Mouse (Mus musculus) megakaryocyte progenitor cell, adult 5-6 weeks (primary cell): ENCODE measurements around the gene N4bp2l2. TPM values are rescaled to one million over a fixed set of nuclear protein-coding genes. Genes with fewer than 3 reads are reported as not detected.

Experiments
- ATAC-seq: replicated peaks from 2 replicates; pipeline ENCODE4 v1.8.0; 2016; ENCODE audit warnings: mild to moderate bottlenecking, moderate TSS enrichment, inconsistent platforms; ENCODE audit not compliant: poor library complexity
- total RNA-seq, 2 experiments: library from RNA; stranded (forward) in 1 of 2; stranded (reverse) in 1 of 2; fragments of 157-497, 149-512 nt in 1 of 2; fragments of 200-1000 nt in 1 of 2; gene quantifications; 2 replicates each; pipeline versions ENCODE4 v1.2.3 to v1.2.4; 2015 to 2017

Gene N4bp2l2
- total RNA-seq, 2 experiments from 2014 or later, result 78.3 to 89.9 TPM

DNA sequence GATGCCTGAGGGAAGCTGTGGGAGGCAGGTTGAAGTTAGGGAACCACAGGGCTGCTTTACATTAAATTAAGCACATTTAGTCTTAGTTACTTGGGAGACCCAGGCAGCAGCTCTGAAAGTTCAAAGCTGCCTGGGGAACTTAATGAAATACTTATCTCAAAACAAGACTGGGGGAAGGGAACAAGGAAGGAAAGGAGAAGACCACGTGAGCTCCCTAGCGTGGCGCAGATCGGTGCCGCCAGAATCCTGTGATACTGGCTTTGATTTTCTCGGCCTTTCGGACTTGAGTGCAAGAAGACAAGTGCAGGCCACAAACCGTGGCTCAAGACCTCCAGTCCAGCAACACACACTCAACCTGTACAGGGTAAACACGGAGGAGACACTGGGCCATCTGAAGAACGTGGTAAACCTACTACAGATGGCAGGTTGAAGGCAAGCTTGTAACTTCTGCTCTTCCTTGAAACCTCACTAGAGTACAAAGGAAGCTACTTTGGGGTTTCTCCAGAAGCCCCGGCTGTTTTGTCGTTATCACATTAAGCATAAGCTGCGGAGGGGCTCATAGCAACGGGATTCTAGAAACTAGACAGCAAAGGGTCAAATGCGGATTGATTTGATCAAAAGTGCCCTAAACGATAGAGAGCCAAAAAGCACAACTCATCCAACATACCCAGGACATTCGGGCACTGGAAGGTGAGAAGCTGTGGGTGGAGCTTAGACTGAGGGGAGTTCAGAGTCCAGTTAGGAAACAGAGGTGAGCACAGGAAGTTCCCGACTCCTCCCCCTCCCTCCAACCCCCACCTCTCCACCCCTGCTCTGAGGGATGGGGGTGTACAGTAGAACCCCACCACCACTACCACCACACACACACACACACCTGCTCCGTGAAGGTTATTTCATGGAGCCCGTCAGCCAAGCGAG is 67.5 kb downstream of the N4bp2l2 start:
- ATAC-seq, result 0 out of 2 replicates have a peak, but pooled peaks have one; percentile 3

DNA sequence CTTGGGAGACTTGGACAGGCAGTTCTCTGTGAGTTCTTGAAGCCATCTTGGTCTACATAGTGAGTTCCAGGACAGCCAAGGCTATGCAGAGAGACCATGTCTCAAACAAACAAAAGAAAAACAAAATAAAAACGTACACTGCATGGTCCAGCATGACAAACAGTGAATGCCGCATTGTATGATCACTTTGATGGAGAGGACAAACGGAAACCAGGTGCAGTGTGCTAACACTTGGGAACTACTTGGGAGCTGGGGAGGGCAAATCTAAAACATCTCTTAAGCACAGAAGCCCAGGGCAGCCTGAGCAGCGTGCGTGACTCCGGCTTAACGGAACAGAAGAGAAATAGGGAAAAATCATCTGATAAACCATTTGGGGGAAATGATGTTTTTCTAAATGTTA is 68.9 kb downstream of the N4bp2l2 start, which contains the start of gene N4bp2l1:
Gene N4bp2l1 (minus strand): TSS at position 101 of the 400 bp plus-strand sequence.
- ATAC-seq, result no peak

DNA sequence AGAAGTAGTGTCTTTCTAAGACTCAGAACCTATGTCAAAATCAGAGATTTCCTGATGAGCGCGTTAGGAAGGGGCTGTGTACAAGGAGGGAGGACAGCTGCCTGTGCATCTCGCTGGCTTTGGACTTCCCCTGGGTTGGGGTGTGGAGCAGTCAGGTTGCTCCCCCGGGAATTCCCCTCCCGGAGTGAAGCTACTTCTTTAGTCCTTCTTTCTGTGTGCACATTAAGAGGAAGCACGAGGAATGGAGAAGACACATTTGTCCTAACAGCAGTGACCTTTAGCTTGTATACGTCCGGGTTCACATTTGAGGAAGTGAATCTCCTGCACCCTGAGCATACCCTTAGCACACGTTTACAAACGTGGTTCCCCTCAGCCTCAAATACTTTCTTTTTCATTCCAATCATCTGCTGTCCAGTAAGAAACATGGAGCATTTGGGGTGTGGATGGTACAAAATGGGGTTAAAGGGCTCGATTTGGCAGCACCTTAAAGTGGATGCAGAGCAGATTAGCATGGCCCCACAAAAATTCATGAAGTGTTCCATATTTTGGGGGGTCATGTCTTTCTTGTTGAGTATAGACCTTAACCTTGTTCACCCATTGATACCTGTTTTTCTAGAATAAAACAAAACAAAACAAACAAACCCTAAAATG is 70.5 kb downstream of the N4bp2l2 start:
- ATAC-seq, result peak; percentile 33

DNA sequence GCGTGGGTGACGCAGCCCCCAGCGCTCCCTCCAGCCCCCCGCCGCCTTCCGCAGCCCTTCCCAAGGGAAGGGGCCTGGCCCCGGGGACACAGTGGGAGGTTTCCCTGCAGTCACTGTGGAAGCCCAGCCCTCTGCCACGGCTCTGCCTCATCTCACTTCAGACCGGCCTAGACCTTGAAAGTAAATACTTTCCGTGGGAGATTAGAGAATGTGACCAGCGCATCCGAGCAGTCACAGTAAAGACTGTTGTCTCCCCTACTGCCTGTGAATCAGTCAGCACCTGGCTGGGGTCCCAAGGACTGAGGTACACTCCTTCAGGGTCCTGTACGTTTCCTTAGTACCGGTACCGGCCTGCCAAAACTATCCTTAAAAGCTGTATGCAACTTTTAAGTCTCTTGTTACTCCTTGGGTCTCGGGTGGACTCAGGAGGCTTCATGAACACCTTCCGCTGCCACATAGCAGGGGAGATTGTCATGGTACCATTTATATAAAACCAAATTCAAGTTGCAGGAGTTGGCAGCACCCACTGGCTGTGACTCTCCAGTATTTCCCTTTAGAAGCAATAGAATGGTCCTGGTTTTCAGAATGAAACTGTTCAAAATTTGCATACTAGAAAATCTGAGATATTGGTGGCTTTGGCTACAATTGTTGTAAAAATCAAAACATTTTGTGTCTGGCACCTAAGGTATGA is 71.2 kb downstream of the N4bp2l2 start:
- ATAC-seq, result no peak

DNA sequence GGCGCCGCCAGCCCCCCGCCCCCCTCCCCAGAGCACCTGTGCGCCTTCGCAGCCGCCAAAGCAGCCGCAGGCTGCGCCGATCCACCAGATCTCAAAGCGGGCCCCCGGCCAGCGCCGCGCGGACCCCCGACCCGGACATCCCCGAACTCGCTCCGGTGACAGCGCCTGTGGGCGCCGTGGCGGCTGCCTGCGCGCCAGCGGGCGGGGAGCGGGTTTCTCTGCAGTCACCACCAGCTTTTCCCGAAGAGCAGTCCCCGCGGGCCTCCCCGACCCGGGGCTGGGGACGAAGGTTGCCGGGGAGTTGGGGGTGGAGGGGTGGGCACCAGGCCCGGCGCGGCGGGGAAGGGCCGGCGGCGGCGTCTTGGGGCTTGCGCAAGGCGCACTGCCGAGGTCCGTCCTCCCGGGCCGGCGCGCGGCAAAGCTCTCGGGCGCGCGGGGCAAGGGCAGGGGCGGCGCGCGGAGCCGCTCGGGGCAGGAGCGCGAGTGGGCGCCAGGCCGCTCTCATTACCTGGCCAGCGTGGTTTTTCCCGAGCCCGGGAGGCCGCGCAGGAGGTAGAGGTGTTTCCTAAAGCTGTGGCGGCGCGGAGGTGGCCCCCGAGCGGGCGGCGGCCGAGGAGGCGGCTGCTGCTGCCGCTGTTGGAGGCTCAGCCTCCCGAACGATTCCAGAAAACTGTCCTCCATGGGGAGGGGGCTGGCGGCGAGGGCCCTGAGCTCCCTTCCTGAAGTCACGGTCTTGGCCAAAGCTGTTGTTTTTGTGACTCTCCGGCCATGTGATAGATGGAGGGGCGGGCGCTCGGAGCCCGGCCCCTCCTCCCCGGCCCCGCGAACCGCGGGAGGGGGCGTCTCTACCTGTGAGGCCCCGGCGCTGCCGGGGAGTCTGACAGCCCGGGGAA is 72.0 kb downstream of the N4bp2l2 start:
- 0 out of 2 replicates have a peak, but pooled peaks have one; percentile 7 for ATAC-seq

DNA sequence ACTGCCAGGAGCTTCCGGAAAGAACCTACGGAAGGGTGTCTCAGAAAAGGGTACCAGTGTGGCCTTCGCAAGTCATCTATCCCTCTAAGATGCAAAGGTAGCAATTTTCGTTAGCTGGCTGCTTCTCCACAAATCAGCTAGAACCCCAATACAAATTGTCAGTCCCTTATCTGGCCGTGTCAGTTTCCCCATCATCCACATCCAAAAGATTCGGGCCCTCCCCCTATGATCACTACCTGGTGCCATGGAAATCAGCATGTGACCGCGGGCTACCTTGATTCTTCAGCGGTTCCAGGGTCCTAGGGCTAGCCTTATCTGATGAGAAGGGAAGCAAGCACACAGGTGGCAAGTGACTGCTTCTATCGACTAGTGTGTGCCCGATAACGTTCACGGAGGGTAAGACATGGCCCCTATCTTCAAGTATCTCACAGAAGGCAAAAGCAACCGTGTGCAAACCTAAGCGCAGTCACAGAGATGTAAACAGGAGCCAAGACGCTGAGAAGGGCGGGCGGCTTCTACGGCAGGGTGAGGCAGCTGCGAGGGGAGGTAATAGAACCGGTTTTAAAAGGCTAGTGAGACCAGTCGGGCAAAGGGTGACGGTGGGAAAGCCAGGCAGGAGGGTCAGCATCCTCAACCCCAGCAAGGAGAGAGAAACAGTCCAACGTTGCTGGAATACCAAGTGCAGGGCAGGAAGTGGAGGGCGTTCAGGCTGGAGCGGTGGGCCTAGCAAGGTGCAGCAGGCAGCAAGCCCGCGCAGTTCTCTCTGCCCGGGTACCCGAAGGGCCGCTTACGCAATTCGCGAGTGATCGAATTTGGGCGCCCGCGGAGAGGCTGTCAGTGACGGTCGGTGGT is 72.9 kb downstream of the N4bp2l2 start:
- ATAC-seq, result peak; percentile 45

DNA sequence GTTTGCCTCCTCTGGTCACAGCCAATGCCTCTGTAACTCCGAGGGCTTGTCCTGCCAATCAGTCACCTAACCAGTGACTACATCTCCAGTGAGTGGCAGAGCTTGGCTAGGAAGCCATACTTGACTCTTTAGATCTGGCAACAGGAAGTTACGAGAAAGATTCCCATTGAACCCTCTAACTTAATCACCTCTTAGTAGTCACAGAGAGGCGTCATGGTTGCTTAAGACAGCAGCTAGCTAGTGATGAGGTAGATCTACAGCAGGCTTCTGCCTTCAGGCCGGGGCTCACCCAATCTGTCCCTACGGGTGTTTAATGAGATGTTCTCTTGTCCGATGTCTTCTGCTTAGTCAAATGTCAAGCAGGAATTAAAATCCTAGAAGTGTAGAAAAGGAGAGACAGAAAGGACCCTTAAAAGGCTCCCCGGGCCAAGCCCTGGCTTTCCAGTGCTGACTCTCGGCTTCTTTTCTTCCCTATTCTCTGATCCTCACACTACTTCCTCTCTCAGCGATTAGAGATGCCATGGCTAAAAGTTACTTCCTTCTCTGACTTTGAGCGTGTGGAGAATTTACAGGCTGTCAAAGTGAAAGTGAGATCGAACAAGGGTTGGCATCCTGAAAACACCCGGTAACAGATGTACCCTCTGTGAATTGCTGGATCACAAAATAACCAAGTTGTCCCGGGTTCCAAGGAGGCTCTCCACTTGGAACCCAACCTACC is 73.6 kb downstream of the N4bp2l2 start:
- peak; percentile 56 for ATAC-seq

DNA sequence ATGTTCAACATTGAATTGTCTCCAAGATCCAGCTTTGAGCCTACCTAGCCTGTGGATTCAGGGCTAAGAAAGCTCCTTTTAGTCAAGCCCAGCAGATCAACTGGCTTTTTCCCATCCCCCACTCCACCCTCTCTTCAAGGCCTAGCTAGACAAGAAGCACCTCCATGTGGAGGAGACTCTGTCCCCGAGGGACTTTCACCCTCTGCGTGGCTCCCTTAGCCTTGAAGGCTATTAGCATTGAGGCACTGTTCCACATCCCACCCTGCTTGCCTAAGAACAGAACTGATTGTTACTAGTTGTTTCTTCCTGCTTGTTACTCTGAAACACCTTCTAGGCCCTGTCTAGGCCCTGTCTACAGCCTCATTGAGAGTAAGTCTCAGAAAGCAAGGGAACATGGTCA is 76.0 kb downstream of the N4bp2l2 start:
- ATAC-seq, result no peak

DNA sequence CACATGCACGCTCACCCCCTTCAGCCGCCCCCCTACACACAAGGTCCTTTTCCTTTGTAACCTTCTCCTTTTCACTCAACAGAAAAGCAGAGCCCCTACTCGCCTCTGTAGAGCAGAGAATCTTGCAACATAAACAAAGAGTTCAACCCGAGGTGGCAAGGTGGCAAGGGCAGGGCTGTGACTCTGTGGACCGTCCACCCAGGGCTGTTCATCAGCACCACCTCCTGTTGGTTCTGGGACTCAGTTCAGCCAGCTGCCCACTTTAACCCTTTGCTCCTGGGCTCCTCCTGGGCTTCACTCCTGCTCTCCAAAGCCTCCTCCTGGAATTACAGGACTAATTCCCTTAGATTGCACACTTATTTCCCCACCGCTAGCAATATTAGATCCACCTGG is 81.7 kb downstream of the N4bp2l2 start:
- ATAC-seq, result peak; percentile 21

DNA sequence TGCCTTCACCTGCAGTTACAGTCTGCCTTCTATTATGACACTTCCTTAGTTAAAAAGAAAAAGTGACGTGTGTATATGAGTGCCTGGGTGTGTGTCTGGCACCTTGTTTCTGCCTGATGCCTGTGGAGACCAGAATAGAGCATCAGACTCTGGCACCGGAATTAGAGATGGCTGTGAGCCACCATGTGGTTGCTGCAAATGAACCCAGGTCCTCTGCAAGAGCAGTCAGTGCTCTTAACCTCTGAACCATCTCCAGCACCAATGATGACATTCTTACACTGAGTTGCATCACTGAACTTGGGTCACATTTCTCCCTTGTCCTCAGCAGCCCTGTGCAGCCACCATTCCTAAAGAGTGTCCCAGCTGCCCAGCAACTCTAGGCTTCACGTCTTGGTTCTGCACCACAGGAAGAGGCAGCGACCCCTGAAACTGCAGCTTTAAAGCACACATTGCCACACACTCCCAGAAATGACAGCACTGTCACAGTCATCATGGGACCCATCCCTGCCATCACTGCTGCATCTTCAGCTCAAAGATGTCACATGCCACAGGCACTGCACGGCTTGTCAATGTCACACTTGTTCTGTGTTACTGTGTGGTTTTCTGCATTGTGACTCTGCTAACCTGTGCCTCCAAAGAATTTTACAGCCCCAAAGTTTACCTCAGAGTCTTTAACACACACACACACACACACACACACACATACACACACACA is 82.2 kb downstream of the N4bp2l2 start:
- ATAC-seq, result peak; percentile 52

DNA sequence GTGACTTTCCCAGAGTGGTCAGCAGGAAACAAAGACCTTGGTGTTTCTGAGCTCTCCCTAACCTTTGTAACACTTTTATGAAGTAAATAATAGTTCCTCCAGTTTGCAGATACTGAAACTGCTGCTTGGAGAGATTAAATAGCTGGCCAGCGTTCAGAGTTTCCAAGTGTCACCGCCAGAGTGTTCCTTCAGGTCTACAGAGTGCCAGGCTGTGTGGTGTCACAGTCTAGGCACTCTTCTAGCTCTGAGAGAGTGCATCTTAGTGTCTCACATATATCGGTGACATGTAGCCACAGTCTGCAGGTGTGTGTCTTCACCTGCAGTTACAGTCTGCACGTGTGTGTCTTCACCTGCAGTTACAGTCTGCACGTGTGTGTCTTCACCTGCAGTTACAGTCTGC is 82.8 kb downstream of the N4bp2l2 start:
- 0 out of 2 replicates have a peak, but pooled peaks have one; percentile 10 for ATAC-seq

DNA sequence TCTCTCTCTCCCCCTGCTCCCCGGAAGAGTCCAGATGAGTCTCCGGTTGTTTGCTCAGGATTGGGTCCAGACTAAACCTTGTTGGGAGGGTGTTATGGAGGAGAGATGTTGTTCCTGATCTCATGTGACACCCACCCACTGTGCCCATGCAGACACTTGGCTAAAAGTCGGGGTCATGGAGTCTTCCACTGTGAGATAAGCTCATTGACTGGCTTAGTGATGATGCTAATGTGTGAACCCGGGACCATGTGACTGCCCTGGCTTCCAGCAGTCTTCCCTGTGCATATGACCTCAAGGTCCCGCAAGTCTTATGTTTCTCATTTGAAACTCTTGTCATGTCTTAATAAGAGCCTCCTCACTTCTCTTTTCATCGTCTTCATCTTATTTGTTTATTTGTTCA is 84.8 kb downstream of the N4bp2l2 start:
- no peak for ATAC-seq

DNA sequence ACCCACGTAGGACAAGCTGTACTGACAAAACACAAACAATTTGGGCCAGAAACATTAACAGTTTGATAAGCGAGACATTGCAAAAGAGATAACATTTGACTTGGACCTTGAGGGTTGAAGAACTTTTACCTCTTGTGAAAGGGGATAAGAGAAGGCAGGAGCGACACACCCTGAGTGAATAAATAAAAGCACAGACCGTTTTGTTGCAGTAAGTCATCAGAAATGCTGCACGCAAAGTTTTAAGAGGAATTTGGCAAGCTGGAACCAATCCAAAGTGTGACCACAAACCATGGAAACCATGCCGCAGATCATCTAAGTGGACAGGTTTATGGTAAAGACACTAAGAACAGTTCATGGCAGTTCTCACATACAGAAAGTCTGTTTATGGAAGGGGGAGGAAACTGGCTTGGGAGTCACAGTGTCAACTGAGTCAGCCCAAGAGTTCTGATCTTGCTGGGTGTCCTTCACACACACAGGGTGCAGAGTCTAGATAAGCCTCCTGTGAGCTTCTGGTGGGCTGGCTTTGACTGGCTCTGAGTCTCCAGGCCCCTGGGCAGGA is 87.3 kb downstream of the N4bp2l2 start:
- ATAC-seq, result peak; percentile 67

DNA sequence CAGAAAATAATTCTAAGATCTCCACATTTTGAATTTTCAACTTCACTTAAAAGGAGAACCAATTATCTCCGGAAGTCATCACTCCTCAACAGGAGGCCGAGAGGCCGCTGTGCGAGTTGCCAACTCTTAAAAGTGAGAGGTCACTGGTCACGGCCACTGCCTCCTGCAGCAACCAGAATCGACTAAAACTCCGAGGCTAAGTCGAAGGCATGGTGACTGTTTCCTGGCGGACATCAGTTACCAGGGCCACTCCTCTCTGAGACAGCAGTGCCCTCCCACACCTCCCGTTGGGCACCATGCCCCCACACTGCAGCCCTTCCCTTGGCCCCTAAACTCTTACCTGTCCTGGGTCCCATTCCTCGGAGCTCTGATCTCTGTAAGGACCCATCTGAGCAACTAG is 89.2 kb downstream of the N4bp2l2 start:
- no peak for ATAC-seq

DNA sequence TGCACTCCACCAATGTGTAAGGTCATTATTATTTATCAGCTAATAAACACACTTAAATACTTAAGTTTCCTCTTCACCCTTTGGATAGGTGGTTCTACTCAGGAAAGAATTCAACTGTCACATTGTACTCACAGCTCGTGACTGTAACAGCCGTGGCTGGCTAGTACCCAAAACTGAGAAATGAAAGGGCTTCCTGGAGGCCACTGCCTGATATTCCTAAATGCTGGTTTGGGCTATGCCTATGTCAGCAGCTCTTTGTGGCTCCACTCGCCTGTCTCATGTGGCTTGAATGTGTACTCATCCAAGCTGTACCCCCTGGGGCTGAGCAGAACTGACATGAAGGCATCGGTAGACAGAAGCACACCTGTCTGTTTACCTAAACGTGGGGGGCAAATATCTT is 91.1 kb downstream of the N4bp2l2 start:
- ATAC-seq, result no peak

DNA sequence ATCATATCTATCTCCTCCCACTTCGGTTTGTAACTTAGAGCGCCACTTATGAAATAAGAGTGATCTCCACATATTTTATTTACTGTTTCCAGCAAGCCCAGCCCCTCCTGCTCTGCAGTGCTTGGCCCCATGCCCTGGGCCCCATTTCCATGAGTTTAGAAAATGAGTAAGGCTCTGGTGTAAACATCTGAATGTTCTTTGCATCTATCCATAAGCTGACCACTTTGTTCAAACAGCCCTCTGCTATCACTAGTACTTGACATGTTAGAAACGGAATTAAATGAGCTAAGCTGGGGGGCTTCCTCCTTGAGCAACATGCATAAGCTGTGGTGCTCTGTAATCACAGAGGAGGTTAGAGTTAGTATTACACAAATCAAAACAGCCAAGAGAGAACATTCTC is 91.6 kb downstream of the N4bp2l2 start:
- ATAC-seq, result no peak

DNA sequence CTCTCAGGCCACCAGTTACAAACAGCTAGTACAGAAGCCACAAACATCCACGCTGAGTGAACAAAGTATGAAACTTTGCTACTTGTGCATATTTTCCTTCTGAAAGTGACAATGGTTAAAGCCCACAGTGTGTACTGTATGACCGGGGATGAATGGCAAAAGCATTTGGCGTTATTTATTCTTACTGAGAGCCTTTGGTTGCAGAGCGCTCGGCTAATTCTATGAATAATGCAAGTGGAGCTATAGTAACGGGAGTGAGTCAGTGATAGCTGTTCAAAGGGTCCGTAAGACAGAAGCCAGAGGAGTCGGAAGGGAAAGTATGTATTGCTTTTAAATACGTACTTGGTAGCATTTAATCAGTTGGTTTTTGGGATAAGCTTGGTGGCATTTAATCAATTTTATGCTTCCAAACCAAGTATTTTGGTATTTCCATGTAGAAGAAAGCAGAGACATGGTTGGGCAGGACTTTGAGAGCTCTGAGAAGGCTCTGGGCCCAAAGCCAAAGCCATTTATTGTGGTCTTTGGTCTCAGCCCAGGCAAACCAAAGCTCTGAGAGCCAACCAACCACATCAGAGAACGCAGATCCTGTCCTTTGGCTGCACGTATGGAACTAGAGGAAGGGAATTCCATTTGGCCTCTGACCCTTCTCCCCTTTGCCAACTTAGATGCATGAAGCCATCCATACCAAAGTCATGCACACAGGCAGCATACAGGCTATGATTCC is 95.3 kb downstream of the N4bp2l2 start:
- ATAC-seq, result no peak
